Mouse (Mus musculus) myocyte (in vitro differentiated cells): Measurements from ENCODE around the gene Nrip1.

Experiments
- E2F4 ChIP-seq: IDR thresholded peaks from one replicate; pipeline ENCODE4 v1.6.1; 2011; ENCODE audit warnings: mild to moderate bottlenecking, control low read depth, moderate library complexity; ENCODE audit not compliant: insufficient read depth
- MYOD1 ChIP-seq, 3 experiments: IDR thresholded peaks; one replicate each; pipeline ENCODE4 v1.6.1; 2011; ENCODE audit warnings: control low read depth in 2 of 3, low read depth in 2 of 3, mild to moderate bottlenecking in 2 of 3, moderate library complexity in 1 of 3; ENCODE audit not compliant: insufficient read length in 2 of 3, control insufficient read depth in 1 of 3
- MYOG ChIP-seq, 3 experiments: IDR thresholded peaks; one replicate each; pipeline ENCODE4 v1.6.1; 2011; ENCODE audit warnings: control low read depth in 2 of 3, low read depth in 2 of 3, mild to moderate bottlenecking in 2 of 3; ENCODE audit not compliant: insufficient read length in 2 of 3, control insufficient read depth in 1 of 3, insufficient read depth in 1 of 3
- POLR2A ChIP-seq: IDR thresholded peaks from one replicate; pipeline ENCODE4 v1.6.1; 2011; ENCODE audit warnings: low read depth, mild to moderate bottlenecking, control low read depth, moderate library complexity; ENCODE audit not compliant: insufficient read length
- POLR2AphosphoS2 ChIP-seq: IDR thresholded peaks from one replicate; pipeline ENCODE4 v1.6.1; 2011; ENCODE audit warnings: low read depth, control low read depth; ENCODE audit not compliant: insufficient read length
- SRF ChIP-seq: IDR thresholded peaks from one replicate; pipeline ENCODE4 v1.6.1; 2011; ENCODE audit warnings: low read depth; ENCODE audit not compliant: control insufficient read depth, insufficient read length
- USF1 ChIP-seq: IDR thresholded peaks from one replicate; pipeline ENCODE4 v1.6.1; 2011; ENCODE audit warnings: low read depth, mild to moderate bottlenecking, control low read depth, moderate library complexity

GRCm38 (mm10) chr16:76312887-76313420 is 60.7 kb downstream of the Nrip1 start:
- TF ChIP-seq POLR2AphosphoS2 (no peak), POLR2A (no peak), E2F4 (no peak), SRF (no peak), MYOG (IDR thresholded peaks at IDR 0.05; ENCODE audit: control insufficient read depth in 1 of 3, insufficient read depth in 1 of 3, insufficient read length in 2 of 3, low read depth in 2 of 3) (no peak), USF1 (no peak), MYOD1 (IDR thresholded peaks at IDR 0.05; ENCODE audit: control insufficient read depth in 1 of 3, insufficient read length in 2 of 3, low read depth in 2 of 3) (no peak)
